Mouse (Mus musculus) liver, embryonic 14.5 days (tissue): ENCODE measurements around the gene Anp32b.

ENCODE experiments used
- CTCF ChIP-seq: IDR thresholded peaks from 2 replicates; pipeline ENCODE4 v1.5.1; 2016; ENCODE audit warnings: antibody characterized with exemption, low read depth, control low read depth
- EP300 ChIP-seq: IDR thresholded peaks from 2 replicates; pipeline ENCODE4 v1.6.1; 2016; ENCODE audit warnings: antibody characterized with exemption, low read depth

DNA sequence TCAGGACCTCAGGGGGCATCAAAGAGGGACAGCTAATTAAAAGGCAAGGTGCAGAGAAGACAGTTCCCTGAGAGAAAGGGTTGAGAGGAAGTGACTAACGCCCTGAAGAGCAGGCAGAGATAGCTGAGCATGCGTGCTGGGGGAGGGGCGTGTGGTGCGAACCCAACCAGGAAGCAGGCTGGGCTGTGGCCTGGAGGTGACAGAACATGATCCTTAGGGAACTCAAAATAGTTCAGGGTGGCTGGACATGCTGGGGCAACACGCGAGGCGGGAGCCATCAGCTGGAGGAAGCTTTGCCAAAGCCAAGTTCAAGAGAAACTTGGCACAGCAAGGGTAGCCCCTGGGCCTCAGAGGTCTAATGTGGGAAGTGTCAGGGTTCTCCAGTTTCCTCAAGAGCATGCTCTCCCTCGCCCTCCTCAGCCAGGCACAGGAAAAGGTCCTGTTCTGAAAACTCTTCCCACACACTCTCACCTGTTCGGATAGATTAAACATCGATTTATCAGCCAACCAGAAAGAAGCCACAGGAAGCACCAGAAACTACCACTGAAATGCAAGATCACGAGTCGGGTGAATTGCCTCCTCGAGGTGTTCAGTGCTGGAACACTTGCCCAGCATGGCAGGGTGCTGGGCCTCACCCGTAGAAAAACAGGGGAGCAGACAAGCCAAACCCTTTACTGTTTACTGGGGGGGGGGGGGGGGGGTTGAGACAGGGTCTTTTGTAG is 35.2 kb downstream of the Anp32b start:
- TF ChIP-seq EP300, result no peak
- no peak for TF ChIP-seq CTCF
